Mouse (Mus musculus) heart, adult 2 months (tissue): ENCODE results near the gene Zmynd8. TPM values are rescaled to one million over a fixed set of nuclear protein-coding genes. Genes with fewer than 3 reads are reported as not detected.

Experiments used
- DNase-seq, 2 experiments: peaks; one replicate each; pipeline ENCODE4 v3.0.0; 2021
- H3K27ac ChIP-seq: fragments of 200-600 bp; 2 replicates; pipeline ENCODE4 v1.8.1; 2022
- H3K27me3 ChIP-seq: fragments of 200-500 bp; 2 replicates; pipeline ENCODE4 v1.6.1; 2012; ENCODE audit warnings: mild to moderate bottlenecking, low read length, inconsistent platforms, mixed read lengths; ENCODE audit not compliant: control insufficient read depth, insufficient read depth
- H3K36me3 ChIP-seq: fragments of 200-500 bp; 2 replicates; pipeline ENCODE4 v1.6.1; 2012; ENCODE audit warnings: low read length, inconsistent platforms; ENCODE audit not compliant: control insufficient read depth, insufficient read depth
- H3K4me1 ChIP-seq: fragments of 200-500 bp; 2 replicates; pipeline ENCODE4 v1.6.1; 2011; ENCODE audit warnings: low read length; ENCODE audit not compliant: control insufficient read depth, insufficient read depth
- H3K4me3 ChIP-seq: fragments of 200-600 bp; 2 replicates; pipeline ENCODE4 v1.8.1; 2022
- H3K79me2 ChIP-seq: fragments of 200-500 bp; replicated peaks from 2 replicates; pipeline ENCODE4 v1.6.1; 2012; ENCODE audit warnings: mild to moderate bottlenecking, inconsistent platforms, low read length, moderate library complexity, mixed read lengths; ENCODE audit not compliant: control insufficient read depth, insufficient read depth
- H3K9ac ChIP-seq: fragments of 200-500 bp; 2 replicates; pipeline ENCODE4 v1.6.1; 2012; ENCODE audit warnings: low read depth, mild to moderate bottlenecking, control low read depth, inconsistent platforms, low read length, mixed read lengths
- CTCF ChIP-seq: fragments of 200-600 bp; IDR thresholded peaks from 2 replicates; pipeline ENCODE4 v1.8.1; 2022; ENCODE audit warnings: antibody characterized with exemption, mild to moderate bottlenecking, moderate library complexity
- EP300 ChIP-seq: fragments of 200-500 bp; IDR thresholded peaks from 2 replicates; pipeline ENCODE4 v1.6.1; 2011; ENCODE audit warnings: low read depth, low read length, control low read depth; ENCODE audit not compliant: insufficient read depth
- POLR2A ChIP-seq: fragments of 200-500 bp; IDR thresholded peaks from 2 replicates; pipeline ENCODE4 v1.6.1; 2011; ENCODE audit warnings: mild to moderate bottlenecking, low read depth, low read length, control low read depth; ENCODE audit not compliant: insufficient read depth
- WGBS: fragments of 180-500 bp; shearing (Covaris S2); methylation state at CpG from one replicate; pipeline ENCODE4 v1.1.7; 2018; 5-methylcytosine and 5-hydroxymethylcytosine counted together
- intact Hi-C: fragments of 180-260 bp; cut with DNase I; formaldehyde crosslinking; loops from one replicate; pipeline ENCODE4 v1.15.1; 2025
- polyA plus RNA-seq: library from polyadenylated mRNA; depleted of rRNA; stranded (reverse); fragments of >200 nt; gene quantifications from 2 replicates; pipeline ENCODE4 v1.2.3, GENCODE M21; 2012
- total RNA-seq, 2 experiments: library from RNA; stranded (reverse); gene quantifications; 2 replicates each; pipeline ENCODE4 v1.2.3; 2021

The Zmynd8 gene
- total and polyA plus RNA-seq, 3 experiments: 20.4 to 47.2 (median 44.4) TPM

- Histone ChIP-seq H3K4me1 (peaks cover 46% of the 10 kb centered on the region), H3K36me3 (peaks cover 17% of the 10 kb centered on the region), H3K9ac (peak overlapping the region; percentile 44), H3K27me3 (no peaks in the 10 kb centered on the region), H3K27ac (peak overlapping the region; percentile 98), H3K79me2 (peaks cover 5% of the 10 kb centered on the region), H3K4me3 (peak overlapping the region; percentile 45)
- intact Hi-C loops: loop anchor here (1.0 kb wide), 1 partner anchor 26 kb away; no protein-coding TSS in a partner anchor
- whole genome bisulfite sequencing: 23% methylated on average over 4 of the region's 4 CpGs
- DNase-seq: peak in 1 of 2 experiments; percentile 67
- TF ChIP-seq CTCF: no peak
- no peak for TF ChIP-seq EP300
- TF ChIP-seq POLR2A: no peak
These were observed 41.4 kb downstream of the Zmynd8 start for GRCm38 (mm10) chr2:165857395-165857831.

DNA sequence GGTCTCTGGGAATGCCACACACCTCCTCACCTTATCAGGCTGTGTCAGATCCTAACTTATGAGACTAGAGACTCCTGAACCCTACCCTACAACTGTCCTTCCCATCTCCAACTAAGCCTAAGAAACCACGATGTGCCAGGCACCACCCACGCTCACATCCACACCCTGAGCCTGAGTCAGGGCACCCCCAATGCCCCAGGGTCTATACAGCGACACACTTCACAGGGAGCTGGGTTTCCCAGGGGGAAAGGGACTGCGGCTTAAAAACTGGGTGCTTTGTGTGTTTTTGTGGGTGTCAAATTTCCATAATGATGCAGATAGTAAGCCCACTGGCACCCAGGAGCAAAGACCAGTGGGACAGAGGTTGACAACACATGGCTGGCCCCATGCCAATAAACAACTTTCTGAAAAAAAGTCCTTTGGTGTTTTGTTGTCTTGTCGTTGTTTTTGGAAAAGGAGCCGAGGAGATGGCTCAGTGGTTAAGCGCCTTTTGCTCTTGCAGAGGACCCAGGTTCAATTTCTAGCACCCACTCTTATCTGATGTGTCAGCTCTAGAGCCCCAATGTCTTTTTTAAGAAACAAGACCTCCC, 42.1 kb downstream of the Zmynd8 start:
- Histone ChIP-seq H3K4me1 (peaks cover 50% of the 10 kb centered on the region), H3K4me3 (no peak overlapping the region; the same call in none of the 2 replicates), H3K36me3 (peaks cover 20% of the 10 kb centered on the region), H3K9ac (no peak overlapping the region), H3K27ac (peak overlapping the region; percentile 98), H3K27me3 (no peaks in the 10 kb centered on the region), H3K79me2 (peaks cover 1% of the 10 kb centered on the region)
- TF ChIP-seq CTCF: no peak
- no peak for TF ChIP-seq POLR2A
- no peak for TF ChIP-seq EP300
- WGBS: 71% methylated on average over 7 of the region's 7 CpGs
- DNase-seq: no peak
- intact Hi-C loops: loop anchor here (1.0 kb wide), 1 partner anchor 27 kb away; no protein-coding TSS in a partner anchor

DNA sequence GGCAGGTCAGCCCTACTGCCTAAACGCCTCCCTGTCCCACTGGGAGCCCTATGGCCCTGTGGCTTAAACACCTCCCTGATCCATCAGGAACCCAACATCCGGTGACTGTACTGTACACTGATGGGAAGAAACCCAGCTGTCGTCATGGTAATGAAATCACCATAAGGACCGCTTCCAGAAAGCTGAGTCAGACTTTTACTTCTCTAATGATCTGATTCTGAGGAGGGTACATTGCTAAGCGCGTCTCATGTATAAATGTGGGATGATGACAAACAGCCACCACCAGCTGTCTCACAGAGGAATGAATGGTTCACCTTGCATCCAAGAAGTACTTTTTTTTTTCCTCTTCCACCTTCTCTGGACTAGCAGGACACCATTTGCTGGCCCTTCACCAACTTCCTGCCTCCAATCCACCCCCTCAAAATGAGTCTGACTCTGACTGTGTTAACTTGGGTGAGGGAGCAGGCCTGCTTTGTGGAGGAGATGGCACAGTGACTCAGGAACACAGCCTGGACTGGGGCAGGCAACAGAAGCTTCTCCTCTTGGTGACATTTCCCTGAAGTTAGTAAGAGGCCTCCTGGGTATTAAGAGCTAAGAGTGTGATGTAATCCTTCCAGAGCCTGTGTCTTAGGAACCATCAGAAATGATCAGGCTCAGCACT, 43.0 kb downstream of the Zmynd8 start:
- no peak for TF ChIP-seq CTCF
- peak; percentile 72 for TF ChIP-seq EP300
- H3K27me3 ChIP-seq: no peaks in the 10 kb centered on the region
- DNase-seq: peak; percentile 64 to 74
- H3K79me2 ChIP-seq: no peaks in the 10 kb centered on the region; the same call in none of the 2 replicates
- H3K27ac ChIP-seq: peak overlapping the region; percentile 98
- H3K4me1 ChIP-seq: peaks cover 50% of the 10 kb centered on the region
- H3K9ac ChIP-seq: 0 out of 2 replicates have a peak overlapping the region, but pooled peaks have one; percentile 8
- no peak overlapping the region for H3K4me3 ChIP-seq
- 22% methylated on average over 6 of the region's 6 CpGs for WGBS
- intact Hi-C loops: no loop called here
- peaks cover 20% of the 10 kb centered on the region for H3K36me3 ChIP-seq

- Histone ChIP-seq H3K36me3 (peaks cover 17% of the 10 kb centered on the region), H3K27ac (peak overlapping the region; percentile 98), H3K9ac (no peak overlapping the region), H3K4me3 (no peak overlapping the region), H3K27me3 (no peaks in the 10 kb centered on the region), H3K79me2 (no peaks in the 10 kb centered on the region; the same call in none of the 2 replicates), H3K4me1 (peaks cover 44% of the 10 kb centered on the region)
- WGBS: 62% methylated on average over 16 of the region's 16 CpGs
- intact Hi-C loops: no loop called here
- DNase-seq: peak in 1 of 2 experiments; percentile 35
- TF ChIP-seq EP300 (no peak), POLR2A (no peak), CTCF (no peak)
These were observed 44.4 kb downstream of the Zmynd8 start for GRCm38 (mm10) chr2:165854207-165854968.

DNA sequence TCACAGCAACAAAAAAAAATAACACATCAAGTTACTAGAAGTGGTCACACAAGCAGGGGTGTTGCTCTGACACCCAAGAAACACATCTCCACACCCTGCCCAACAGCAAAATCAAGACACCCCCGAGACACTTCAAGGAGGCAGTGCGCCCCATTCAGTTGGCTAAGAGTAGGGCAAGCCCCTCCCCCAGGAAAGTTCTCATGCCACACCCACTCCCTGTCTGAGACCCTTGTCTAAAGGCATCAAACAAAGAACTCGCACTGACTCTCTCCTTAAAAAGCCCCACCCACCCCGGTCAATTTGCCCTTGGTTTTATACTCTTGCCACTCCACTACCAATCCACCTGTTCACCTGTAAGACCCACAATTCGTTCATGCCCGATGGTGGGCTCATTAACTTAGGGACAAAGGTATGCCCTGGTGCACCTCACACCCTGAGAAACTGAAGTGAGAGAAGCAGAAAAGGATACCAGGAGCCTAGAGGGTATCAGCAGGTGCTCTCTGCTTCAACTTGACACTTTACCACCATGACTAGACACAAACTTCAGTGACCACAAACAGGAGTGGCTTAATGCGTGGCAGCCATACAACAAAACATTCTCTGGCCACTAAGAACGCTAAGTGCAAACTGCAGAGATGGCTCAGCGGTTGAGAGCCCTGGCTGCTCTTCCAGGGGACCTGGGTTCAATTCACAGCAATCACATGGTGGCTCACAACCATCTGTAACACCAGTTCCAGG, 45.8 kb downstream of the Zmynd8 start:
- 85% methylated on average over 9 of the region's 9 CpGs for WGBS
- H3K27ac ChIP-seq: peak overlapping the region; percentile 75
- peaks cover 17% of the 10 kb centered on the region for H3K36me3 ChIP-seq
- H3K4me1 ChIP-seq: peaks cover 38% of the 10 kb centered on the region
- no peak overlapping the region for H3K9ac ChIP-seq
- H3K27me3 ChIP-seq: no peaks in the 10 kb centered on the region
- no peak for DNase-seq
- intact Hi-C loops: no loop called here
- no peak overlapping the region for H3K4me3 ChIP-seq
- no peak for TF ChIP-seq CTCF
- TF ChIP-seq POLR2A: no peak
- TF ChIP-seq EP300: no peak
- H3K79me2 ChIP-seq: no peaks in the 10 kb centered on the region; the same call in none of the 2 replicates
